Mouse (Mus musculus) midbrain, embryonic 11.5 days (tissue): ENCODE measurements around the gene Lgr4. TPM values are rescaled to one million over a fixed set of nuclear protein-coding genes. Genes with fewer than 3 reads are reported as not detected.
A peak's percentile ranks its signal among the peaks of the same experiment; 100 is the strongest.

Experiments
- ATAC-seq: fragments of 200-750 bp; cut with Nextera tagmentation; 2 replicates; pipeline ENCODE4 v1.8.0; 2017; ENCODE audit warnings: moderate TSS enrichment, moderate library complexity; ENCODE audit not compliant: low FRiP score
- DNase-seq: peaks from one replicate; pipeline ENCODE4 v3.0.0; 2015; ENCODE audit warnings: low spot score; ENCODE audit errors: missing footprints
- H3K27ac ChIP-seq: fragments of 300-500 bp; sonication (generic); 2 replicates; pipeline ENCODE4 v1.5.1; 2014; ENCODE audit warnings: low read depth, low read length
- H3K27me3 ChIP-seq: fragments of 300-500 bp; sonication (generic); 2 replicates; pipeline ENCODE4 v1.6.1; 2014; ENCODE audit warnings: mild to moderate bottlenecking, low read length, moderate library complexity, mixed read lengths; ENCODE audit not compliant: control insufficient read depth, insufficient read depth
- H3K36me3 ChIP-seq: fragments of 300-500 bp; sonication (generic); 2 replicates; pipeline ENCODE4 v1.6.1; 2014; ENCODE audit warnings: mild to moderate bottlenecking, low read length, moderate library complexity, mixed read lengths; ENCODE audit not compliant: control insufficient read depth, insufficient read depth
- H3K4me1 ChIP-seq: fragments of 300-500 bp; sonication (generic); 2 replicates; pipeline ENCODE4 v1.6.1; 2014; ENCODE audit warnings: low read length; ENCODE audit not compliant: control insufficient read depth, insufficient read depth
- H3K4me2 ChIP-seq: fragments of 300-500 bp; sonication (generic); 2 replicates; pipeline ENCODE4 v1.6.1; 2014; ENCODE audit warnings: mild to moderate bottlenecking, moderate library complexity
- H3K4me3 ChIP-seq: fragments of 300-500 bp; sonication (generic); 2 replicates; pipeline ENCODE4 v1.5.1; 2014; ENCODE audit warnings: low read depth, low read length
- H3K9ac ChIP-seq: fragments of 300-500 bp; sonication (generic); 2 replicates; pipeline ENCODE4 v1.6.1; 2014; ENCODE audit warnings: low read length
- H3K9me3 ChIP-seq: fragments of 300-500 bp; sonication (generic); 2 replicates; pipeline ENCODE4 v1.6.1; 2016; ENCODE audit warnings: low read length; ENCODE audit not compliant: control insufficient read depth
- WGBS: fragments of 180-500 bp; shearing (Covaris S2); extraction: QIAGEN DNeasy Blood & Tissue Kit; methylation state at CpG from one replicate; pipeline ENCODE4 v1.1.7; 2014; 5-methylcytosine and 5-hydroxymethylcytosine counted together
- polyA plus RNA-seq: library from polyadenylated mRNA; unstranded; fragments of >200 nt; fragmentation: Nextera tagmentation; extraction: Ambion mirVana; gene quantifications from 2 replicates; pipeline ENCODE4 v1.2.1, GENCODE M21; 2014

The Lgr4 gene
- polyA plus RNA-seq, 1 experiment from 2014 or later = 15.8 TPM

DNA sequence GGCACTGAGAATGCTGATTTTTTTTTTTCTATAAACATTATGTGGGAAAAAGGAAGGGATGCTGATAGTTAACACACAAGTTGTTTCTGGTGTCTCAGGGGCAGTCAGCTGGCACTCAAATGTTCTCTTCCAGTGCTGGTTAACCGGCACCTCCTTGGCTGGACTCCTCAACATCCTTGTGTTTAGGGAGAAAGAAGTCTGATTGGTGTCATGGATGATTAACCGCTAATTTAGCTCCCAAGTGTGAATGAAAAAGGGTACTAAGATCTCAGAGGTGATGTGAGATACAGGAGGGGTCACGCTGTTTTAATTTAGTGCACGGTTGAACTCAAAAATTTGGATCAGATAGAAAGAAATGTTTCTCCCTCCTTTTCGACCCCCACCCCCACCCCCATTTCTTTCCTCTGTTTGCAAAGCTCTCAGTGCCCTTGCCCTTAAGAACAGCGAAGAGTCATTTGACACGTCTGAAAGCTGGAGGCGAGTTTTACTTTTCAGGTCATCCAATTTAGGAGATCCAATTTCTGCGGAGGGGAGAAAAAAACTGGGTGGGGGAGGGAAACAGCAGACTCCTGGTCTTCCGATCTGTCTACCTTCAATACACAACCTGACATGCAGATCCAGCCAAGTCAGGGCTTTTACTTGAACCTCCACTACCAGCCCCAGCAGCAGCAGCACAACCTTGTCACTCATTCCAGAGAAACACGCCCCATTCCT is 508 bp upstream of the Lgr4 start:
- Histone ChIP-seq H3K4me2 (peak overlapping the region; percentile 88), H3K9ac (peak overlapping the region; percentile 30), H3K27me3 (no peaks in the 10 kb centered on the region), H3K9me3 (no peaks in the 10 kb centered on the region; the same call in 1 of the 2 replicates), H3K27ac (no peak overlapping the region; the same call in 1 of the 2 replicates), H3K4me1 (peaks cover 22% of the 10 kb centered on the region), H3K4me3 (peak overlapping the region; percentile 92), H3K36me3 (no peaks in the 10 kb centered on the region)
- DNase-seq (peak; percentile 95), ATAC-seq (peak; percentile 22)
- under 1% methylated on average over 11 of the region's 11 CpGs for WGBS

DNA sequence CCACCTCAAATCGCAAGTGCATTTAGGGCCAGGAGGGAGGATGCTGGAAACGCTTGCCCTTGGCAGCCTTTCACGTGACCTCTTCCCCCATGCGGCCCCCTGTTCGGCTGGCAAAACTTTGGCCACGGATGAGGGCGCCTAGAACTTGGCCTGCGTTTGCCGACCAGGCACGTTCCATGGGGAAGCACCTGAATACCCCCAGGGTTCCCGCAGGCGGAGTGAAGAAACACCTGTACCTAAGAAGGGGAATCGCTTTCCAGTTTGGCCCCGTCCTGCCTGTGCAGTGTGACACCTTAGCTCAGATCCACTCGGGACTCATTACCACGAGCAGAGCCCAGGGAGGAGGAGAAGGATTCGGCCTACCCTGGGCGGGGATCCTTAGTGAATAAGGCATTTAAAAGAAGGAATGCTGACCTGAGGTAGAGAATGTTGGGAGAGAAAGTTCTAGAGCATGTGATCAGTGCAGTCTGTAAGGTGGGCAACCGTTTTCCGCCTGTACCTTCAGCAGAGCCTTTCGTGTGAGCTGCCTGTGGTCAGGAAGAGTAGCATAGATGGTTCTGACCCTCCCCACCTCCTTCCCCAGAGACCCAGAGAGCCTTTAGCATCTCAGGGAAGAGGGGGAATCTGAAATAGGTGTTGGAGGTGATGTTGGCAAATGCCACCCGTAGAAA is 1.3 kb downstream of the Lgr4 start:
- H3K9ac ChIP-seq = peak overlapping the region; percentile 94
- no peaks in the 10 kb centered on the region for H3K27me3 ChIP-seq
- peak overlapping the region; percentile 92 for H3K4me3 ChIP-seq
- ATAC-seq (no peak), DNase-seq (peak; percentile 92)
- peak overlapping the region; percentile 88 for H3K4me2 ChIP-seq
- peaks cover 22% of the 10 kb centered on the region for H3K4me1 ChIP-seq
- H3K9me3 ChIP-seq = no peaks in the 10 kb centered on the region
- H3K36me3 ChIP-seq = no peaks in the 10 kb centered on the region
- no peak overlapping the region for H3K27ac ChIP-seq
- 7% methylated on average over 22 of the region's 22 CpGs for WGBS

DNA sequence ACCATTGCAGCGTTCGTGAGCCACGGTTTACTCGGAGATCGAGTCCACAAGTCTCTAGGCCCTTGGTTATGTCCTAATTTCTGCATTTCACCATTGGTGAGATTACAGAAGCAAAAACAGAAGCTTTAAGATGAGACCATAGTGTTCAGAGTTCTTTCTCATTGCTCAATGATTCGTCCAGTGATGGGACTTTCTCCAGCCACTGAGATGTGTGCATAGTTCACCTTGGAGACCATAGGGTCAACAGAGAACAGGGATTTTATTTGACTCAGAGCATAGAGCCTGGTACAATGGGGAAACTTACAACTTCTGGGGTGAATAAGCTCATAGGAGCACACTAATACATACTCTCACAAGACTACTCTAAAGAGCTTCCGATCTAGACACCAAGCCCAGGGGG is 3.0 kb downstream of the Lgr4 start:
- Histone ChIP-seq H3K9me3 (no peaks in the 10 kb centered on the region), H3K36me3 (no peaks in the 10 kb centered on the region), H3K9ac (peak overlapping the region; percentile 43; the same call in 1 of the 2 replicates), H3K27me3 (no peaks in the 10 kb centered on the region), H3K4me1 (peaks cover 22% of the 10 kb centered on the region), H3K27ac (no peak overlapping the region), H3K4me2 (peak overlapping the region; percentile 88), H3K4me3 (peak overlapping the region; percentile 92)
- 75% methylated on average over 7 of the region's 7 CpGs for WGBS
- ATAC-seq (no peak), DNase-seq (no peak)

DNA sequence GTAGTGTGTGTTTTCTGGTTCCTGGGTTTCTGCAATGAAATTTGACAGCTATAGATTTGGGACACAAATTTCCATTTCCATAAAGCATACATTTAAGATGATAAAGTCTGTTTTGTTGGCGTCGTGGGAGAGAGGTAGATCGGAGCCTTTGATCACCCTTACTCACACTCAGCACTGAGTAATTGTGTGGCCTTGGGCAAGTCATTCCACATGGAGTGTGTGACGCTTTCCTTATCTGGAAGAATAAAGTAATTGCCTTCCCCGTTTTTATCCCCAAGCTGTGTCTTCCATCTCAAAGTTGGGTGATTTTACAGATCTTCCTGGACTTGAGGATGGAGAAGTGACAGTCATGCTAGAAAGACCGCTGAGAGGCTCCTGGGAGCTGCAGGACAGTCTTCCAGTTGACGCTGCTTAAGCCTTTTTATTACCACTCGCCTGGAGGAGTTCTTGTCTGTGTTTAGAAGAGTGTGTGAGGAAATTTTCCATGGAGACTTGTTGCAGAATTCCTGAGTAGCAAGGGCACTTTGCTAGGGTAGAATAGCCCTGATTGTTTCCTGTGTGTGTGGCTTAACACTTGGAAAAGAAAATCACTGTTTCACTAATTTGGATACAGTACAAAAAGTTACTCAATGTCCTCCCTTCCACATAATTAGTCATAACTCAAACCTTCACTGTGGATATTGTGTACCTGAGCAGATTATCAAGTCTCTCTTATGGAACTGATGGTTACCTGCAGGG is 4.0 kb downstream of the Lgr4 start:
- Histone ChIP-seq H3K9ac (no peak overlapping the region), H3K9me3 (no peaks in the 10 kb centered on the region), H3K4me3 (no peak overlapping the region), H3K27ac (no peak overlapping the region), H3K4me2 (peak overlapping the region; percentile 8; the same call in 1 of the 2 replicates), H3K36me3 (no peaks in the 10 kb centered on the region), H3K4me1 (peaks cover 22% of the 10 kb centered on the region), H3K27me3 (no peaks in the 10 kb centered on the region)
- 73% methylated on average over 8 of the region's 8 CpGs for WGBS
- DNase-seq = no peak
- no peak for ATAC-seq

DNA sequence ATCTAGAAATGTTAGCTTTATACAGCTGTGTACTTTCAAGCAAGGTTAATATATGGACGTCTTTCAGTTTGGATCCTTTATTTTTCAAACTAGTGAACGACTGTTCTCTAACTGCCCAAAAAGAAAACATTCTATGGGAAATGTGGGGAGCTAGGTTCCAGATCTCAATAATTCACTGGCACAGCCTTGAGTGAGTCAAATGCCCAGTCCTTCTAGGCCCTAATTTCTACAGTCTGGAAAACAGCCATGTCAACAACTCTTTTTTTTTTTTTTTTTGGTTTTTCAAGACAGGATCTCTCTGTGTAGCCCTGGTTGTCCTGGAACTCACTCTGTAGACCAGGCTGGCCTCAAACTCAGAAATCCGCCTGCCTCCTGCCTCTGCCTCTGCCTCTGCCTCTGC is 4.9 kb downstream of the Lgr4 start:
- H3K4me3 ChIP-seq = no peak overlapping the region
- no peaks in the 10 kb centered on the region for H3K9me3 ChIP-seq
- no peak overlapping the region for H3K4me2 ChIP-seq
- no peaks in the 10 kb centered on the region for H3K27me3 ChIP-seq
- DNase-seq = no peak
- WGBS = 90% methylated on average over 3 of the region's 3 CpGs
- ATAC-seq = no peak
- H3K9ac ChIP-seq = no peak overlapping the region
- H3K4me1 ChIP-seq = peaks cover 20% of the 10 kb centered on the region
- H3K27ac ChIP-seq = no peak overlapping the region
- H3K36me3 ChIP-seq = no peaks in the 10 kb centered on the region

DNA sequence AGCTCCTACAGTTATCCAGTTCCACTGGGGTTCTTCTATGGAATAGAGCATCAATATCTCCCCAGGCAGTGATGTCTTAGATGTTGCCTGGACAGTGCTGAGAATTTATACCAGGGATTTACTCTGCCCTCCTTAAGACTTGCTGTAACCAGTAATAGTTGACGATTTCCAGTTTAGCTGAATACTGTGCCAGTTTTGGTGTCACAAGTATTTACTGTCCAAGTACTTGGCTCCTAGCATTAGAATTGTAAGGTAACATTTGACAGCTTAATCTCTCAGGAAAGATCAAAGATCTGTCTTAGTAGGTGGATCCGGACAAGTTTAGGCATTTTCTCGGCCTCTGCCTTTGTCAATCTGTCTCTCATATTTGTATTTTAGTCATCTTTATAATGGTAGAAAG is 5.6 kb downstream of the Lgr4 start:
- Histone ChIP-seq H3K4me2 (no peak overlapping the region), H3K9ac (no peak overlapping the region), H3K4me1 (peaks cover 20% of the 10 kb centered on the region), H3K4me3 (no peak overlapping the region), H3K36me3 (no peaks in the 10 kb centered on the region), H3K9me3 (no peaks in the 10 kb centered on the region), H3K27ac (no peak overlapping the region), H3K27me3 (no peaks in the 10 kb centered on the region)
- no peak for DNase-seq
- 77% methylated on average over 3 of the region's 3 CpGs for WGBS
- no peak for ATAC-seq

DNA sequence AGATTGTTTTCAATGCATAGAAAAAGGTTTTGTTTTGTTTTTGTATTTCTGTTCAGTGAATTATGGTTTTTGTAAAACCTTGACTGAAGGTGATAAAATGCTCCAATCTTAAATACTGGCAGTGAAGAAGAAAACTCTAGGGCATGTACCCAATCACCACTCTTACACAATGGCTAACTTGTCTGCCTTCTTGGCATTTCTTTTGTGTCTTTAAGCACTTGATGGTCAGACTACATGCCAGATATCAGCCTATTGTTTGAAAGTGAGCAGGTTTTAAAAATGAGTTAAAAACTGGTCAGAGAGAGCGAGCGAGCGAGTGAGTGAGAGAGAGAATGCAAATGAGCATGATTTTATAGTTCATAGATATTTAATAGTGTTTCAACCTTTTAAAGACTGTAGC is 6.5 kb downstream of the Lgr4 start:
- Histone ChIP-seq H3K9ac (no peak overlapping the region), H3K27me3 (no peaks in the 10 kb centered on the region), H3K36me3 (no peaks in the 10 kb centered on the region), H3K9me3 (no peaks in the 10 kb centered on the region), H3K27ac (no peak overlapping the region), H3K4me3 (no peak overlapping the region), H3K4me1 (peaks cover 16% of the 10 kb centered on the region), H3K4me2 (no peak overlapping the region)
- DNase-seq (no peak), ATAC-seq (no peak)
- WGBS = 80% methylated on average over 3 of the region's 3 CpGs

DNA sequence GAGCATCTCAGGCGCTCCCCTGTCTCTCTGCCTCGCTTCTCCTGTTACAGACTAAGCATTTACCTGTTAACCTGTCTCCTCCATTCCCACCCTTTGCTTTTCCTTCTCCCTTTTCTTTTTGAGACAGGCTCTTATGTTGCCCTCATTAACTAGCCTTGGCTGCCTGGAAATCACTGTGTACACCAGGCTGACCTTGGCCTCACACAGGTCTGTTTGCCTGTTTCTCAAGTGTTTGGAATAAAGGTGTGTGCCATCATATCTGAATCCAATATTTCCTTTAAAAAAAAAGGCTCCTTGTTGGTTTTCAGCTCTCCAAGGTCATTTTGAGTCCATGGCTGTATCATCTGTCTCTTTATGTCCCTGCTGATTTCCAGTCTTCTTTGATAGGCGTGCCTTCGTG is 9.5 kb downstream of the Lgr4 start:
- Histone ChIP-seq H3K27ac (no peak overlapping the region), H3K36me3 (no peaks in the 10 kb centered on the region), H3K27me3 (no peaks in the 10 kb centered on the region), H3K9me3 (no peaks in the 10 kb centered on the region), H3K4me2 (no peak overlapping the region), H3K4me1 (no peaks in the 10 kb centered on the region), H3K9ac (no peak overlapping the region), H3K4me3 (no peak overlapping the region)
- DNase-seq (no peak), ATAC-seq (no peak)
- 92% methylated on average over 4 of the region's 4 CpGs for WGBS

DNA sequence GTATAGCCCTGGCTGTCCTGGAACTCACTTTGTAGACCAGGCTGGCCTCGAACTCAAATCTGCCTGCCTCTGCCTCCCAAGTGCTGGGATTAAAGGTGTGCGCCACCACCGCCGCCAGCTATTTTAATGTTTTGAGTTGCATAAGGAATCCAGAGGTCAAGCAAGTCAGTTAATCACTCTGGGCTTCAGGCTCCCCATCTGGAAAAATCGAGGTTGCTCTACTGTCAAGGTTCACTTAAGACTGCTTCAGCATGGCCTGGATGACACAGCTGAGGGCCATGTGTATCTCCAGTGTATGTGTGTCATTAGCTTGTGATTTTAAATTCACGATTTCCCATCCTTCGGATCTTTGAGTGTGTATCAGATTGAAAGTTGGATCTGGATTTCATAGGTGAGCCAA is 10.0 kb downstream of the Lgr4 start:
- Histone ChIP-seq H3K9ac (no peak overlapping the region), H3K4me3 (no peak overlapping the region), H3K4me1 (no peaks in the 10 kb centered on the region), H3K36me3 (no peaks in the 10 kb centered on the region), H3K4me2 (no peak overlapping the region), H3K27me3 (no peaks in the 10 kb centered on the region), H3K27ac (no peak overlapping the region), H3K9me3 (no peaks in the 10 kb centered on the region)
- DNase-seq = no peak
- no peak for ATAC-seq
- 84% methylated on average over 7 of the region's 7 CpGs for WGBS
